ENCODE assay signal across 9 mouse cellular contexts in the genomic region with DNA sequence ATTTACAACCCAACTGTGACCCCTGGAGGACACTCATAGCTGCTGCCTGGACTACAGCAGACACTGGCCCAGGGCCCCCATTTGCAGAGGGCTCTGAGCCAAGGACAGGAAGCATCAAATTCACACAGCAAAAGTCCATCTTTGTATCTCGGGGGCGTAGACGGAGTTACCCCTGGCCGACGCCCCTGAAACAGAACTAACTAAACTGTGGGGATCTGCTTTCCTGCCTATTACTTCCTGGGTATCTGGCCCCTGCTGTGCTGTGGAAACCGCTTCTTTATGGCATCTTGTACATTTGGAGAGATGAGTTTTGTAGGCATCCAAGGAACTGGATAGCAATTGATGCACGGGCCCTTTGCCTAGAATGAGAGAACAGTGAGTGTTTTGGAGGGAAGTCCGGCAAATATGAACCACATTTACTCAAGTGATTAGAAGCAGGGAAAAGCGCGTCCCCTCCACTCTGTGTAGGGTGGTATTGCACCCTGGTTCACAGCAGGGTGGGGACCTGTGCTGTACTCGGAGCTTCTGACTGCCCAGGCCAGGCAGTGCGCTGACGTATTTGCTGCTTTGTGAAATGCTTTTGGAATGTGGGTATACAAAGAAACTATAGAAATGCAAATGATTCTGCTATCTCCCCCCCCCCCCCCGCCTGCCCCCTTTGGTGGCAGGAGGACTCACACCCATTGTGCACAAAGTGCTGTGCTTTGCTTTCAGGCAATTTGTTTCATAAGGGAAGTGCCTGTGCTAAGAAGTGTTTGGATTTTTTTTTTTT.
DNase-seq lines count a peak whose midpoint lies in the region; TF ChIP-seq lines count a peak whose summit lies in the region.
"Had no signal": no experiment of that assay in that cellular context is flagged by ENCODE, and none has a peak within 500 bp of the region (broad histone marks: within the 10 kb centered on the region; RNA-seq: fewer than 3 reads in every experiment).

No protein-coding gene starts in this region.

- 2% methylated on average over 14 of the region's 14 CpGs for WGBS in hindbrain, embryonic 10.5 days

- no peaks in the 10 kb centered on the region for H3K4me1 ChIP-seq in MEL (ENCODE audit: control insufficient read depth in 1 of 2, insufficient read depth in 2 of 2, low read length in 2 of 2)
- peaks cover 26% of the 10 kb centered on the region for H3K4me1 ChIP-seq in hindbrain, embryonic 10.5 days (replicated peaks)

- H3K9ac ChIP-seq in MEL (ENCODE audit: control insufficient read depth, low read depth, low read length, poor library complexity, severe bottlenecking), result no peak overlapping the region

- H3K27ac ChIP-seq in MEL (ENCODE audit: control insufficient read depth, low read depth, low read length), result no peak overlapping the region
- peak overlapping the region; percentile 89 for H3K27ac ChIP-seq in hindbrain, embryonic 10.5 days

- H3K4me3 ChIP-seq in MEL (ENCODE audit: control insufficient read depth in 1 of 2, insufficient read depth in 1 of 2, low read depth in 2 of 2, low read length in 2 of 2), result no peak overlapping the region
- peak overlapping the region; percentile 44 for H3K4me3 ChIP-seq in hindbrain, embryonic 10.5 days
- H3K4me3 ChIP-seq: myocyte had no signal

- no peaks in the 10 kb centered on the region for H3K9me3 ChIP-seq in MEL (replicated peaks; ENCODE audit: insufficient read depth, low read length)
- H3K9me3 ChIP-seq in hindbrain, embryonic 10.5 days, result no peaks in the 10 kb centered on the region

- no peaks in the 10 kb centered on the region for H3K27me3 ChIP-seq in MEL (ENCODE audit: control insufficient read depth in 1 of 2, insufficient read depth in 2 of 2, low read length in 2 of 2)
- H3K27me3 ChIP-seq in hindbrain, embryonic 10.5 days (ENCODE audit: insufficient read depth, poor library complexity, severe bottlenecking), result peaks cover 3% of the 10 kb centered on the region; the same call in 1 of the 2 replicates

- no peaks in the 10 kb centered on the region for H3K36me3 ChIP-seq in MEL (ENCODE audit: control insufficient read depth in 1 of 2, insufficient read depth in 2 of 2, low read length in 2 of 2)
- no peaks in the 10 kb centered on the region for H3K36me3 ChIP-seq in hindbrain, embryonic 10.5 days

- TF ChIP-seq EP300 in MEL (IDR thresholded peaks at IDR 0.05; ENCODE audit: low read depth in 1 of 2, low read length in 2 of 2), result no peak

- TF ChIP-seq POLR2A in MEL (IDR thresholded peaks at IDR 0.05; ENCODE audit: control insufficient read depth in 1 of 2, insufficient read depth in 1 of 2, low read depth in 1 of 2, low read length in 2 of 2, poor library complexity in 1 of 2), result no peak

- no peak for DNase-seq in MEL (ENCODE audit: low read depth, low spot score)
- peak; percentile 86 for DNase-seq in cerebellum, adult 9-11 months
- DNase-seq in frontal cortex, postnatal 10 days (ENCODE audit: low spot score in 2 of 2), result peak; percentile 22 to 41
- peak; percentile 78 for DNase-seq in hindbrain, embryonic 10.5 days (ENCODE audit: low spot score)
- peak; percentile 60 to 69 for DNase-seq in layer of hippocampus, postnatal 10 days (ENCODE audit: low spot score in 2 of 2)
- peak; percentile 58 for DNase-seq in lung, postnatal 36 days
- peak; percentile 20 for DNase-seq in right cerebral cortex, postnatal 25 days
- no peak for DNase-seq in spleen, postnatal 36 days (ENCODE audit: low spot score in 2 of 2)

- no peak for TF ChIP-seq CTCF in MEL (IDR thresholded peaks at IDR 0.05 in 2 of 3, conservative IDR thresholded peaks at IDR 0.05 in 1 of 3; ENCODE audit: control insufficient read depth in 1 of 3, insufficient read depth in 1 of 3, low read depth in 2 of 3, low read length in 3 of 3, poor library complexity in 1 of 3, severe bottlenecking in 1 of 3)

- no peaks in the 10 kb centered on the region for H3K79me2 ChIP-seq in MEL (ENCODE audit: control insufficient read depth, insufficient read depth, low read length, poor library complexity)

- no peak; the same call in 1 of the 2 replicates for TF ChIP-seq RAD21 in MEL (IDR thresholded peaks at IDR 0.05; ENCODE audit: low read depth, low read length)

TF ChIP-seq in MEL, 35 proteins besides CTCF, POLR2A, EP300 and RAD21:
- TF ChIP-seq ETS1 (IDR thresholded peaks at IDR 0.05; ENCODE audit: low read depth, low read length) (no peak), MYC (IDR thresholded peaks at IDR 0.05; ENCODE audit: low read depth, low read length) (no peak), GATA1 (IDR thresholded peaks at IDR 0.05; ENCODE audit: low read depth, low read length) (no peak), ZNF384 (IDR thresholded peaks at IDR 0.05; ENCODE audit: low read depth, low read length) (no peak), BHLHE40 (IDR thresholded peaks at IDR 0.05; ENCODE audit: borderline replicate concordance, low read depth, low read length) (no peak), SMC3 (IDR thresholded peaks at IDR 0.05; ENCODE audit: low read depth, low read length) (0 out of 2 replicates have a peak, but pooled peaks have one; percentile 12), USF2 (IDR thresholded peaks at IDR 0.05; ENCODE audit: borderline replicate concordance in 1 of 2, insufficient read depth in 1 of 2, low read depth in 1 of 2, low read length in 2 of 2) (no peak), ZMIZ1 (IDR thresholded peaks at IDR 0.05; ENCODE audit: low read depth, low read length) (no peak), RCOR1 (IDR thresholded peaks at IDR 0.05; ENCODE audit: low read depth, low read length) (no peak)

Comparison
In these comparisons a context has a peak if more than half of its experiments do, and no peak if none do; other contexts are left out.
1. DNase-seq: peak in cerebellum, adult 9-11 months (single experiment), frontal cortex, postnatal 10 days (2 of 2), hindbrain, embryonic 10.5 days (single experiment), layer of hippocampus, postnatal 10 days (2 of 2), lung, postnatal 36 days (single experiment) and right cerebral cortex, postnatal 25 days (single experiment); none in MEL (single experiment) and spleen, postnatal 36 days (0 of 2).